Mouse (Mus musculus) bone marrow, adult 2 months (tissue): ENCODE results near the gene Ptpn13.

Experiments used
- CTCF ChIP-seq: fragments of 200-500 bp; IDR thresholded peaks from 2 replicates; pipeline ENCODE4 v1.5.1; 2011; ENCODE audit warnings: low read length, control low read depth; ENCODE audit not compliant: control insufficient read depth, insufficient read depth
- POLR2A ChIP-seq: fragments of 200-500 bp; IDR thresholded peaks from 2 replicates; pipeline ENCODE4 v1.6.1; 2011; ENCODE audit warnings: low read depth, mild to moderate bottlenecking, control low read depth, low read length, borderline replicate concordance; ENCODE audit not compliant: control insufficient read depth

GRCm38 (mm10) chr5:103376354-103377295 lies 48.4 kb upstream of the Ptpn13 start:
- no peak for TF ChIP-seq CTCF
- no peak for TF ChIP-seq POLR2A
